Mouse (Mus musculus): ENCODE data around the gene Hhipl2. TPM values are rescaled to one million over a fixed set of nuclear protein-coding genes. Genes with fewer than 3 reads are reported as not detected.
A peak's percentile ranks its signal among the peaks of the same experiment; 100 is the strongest.
"Not testable (repeated sequence)": the region's sequence is repeated elsewhere in the genome, so short reads cannot be mapped to it uniquely, and the experiment has no call there.

The Hhipl2 gene
- 0.11 and 0.79 TPM in 2 replicates for polyA plus RNA-seq (2014; fragmentation: Nextera tagmentation; extraction: Ambion mirVana)

DNA sequence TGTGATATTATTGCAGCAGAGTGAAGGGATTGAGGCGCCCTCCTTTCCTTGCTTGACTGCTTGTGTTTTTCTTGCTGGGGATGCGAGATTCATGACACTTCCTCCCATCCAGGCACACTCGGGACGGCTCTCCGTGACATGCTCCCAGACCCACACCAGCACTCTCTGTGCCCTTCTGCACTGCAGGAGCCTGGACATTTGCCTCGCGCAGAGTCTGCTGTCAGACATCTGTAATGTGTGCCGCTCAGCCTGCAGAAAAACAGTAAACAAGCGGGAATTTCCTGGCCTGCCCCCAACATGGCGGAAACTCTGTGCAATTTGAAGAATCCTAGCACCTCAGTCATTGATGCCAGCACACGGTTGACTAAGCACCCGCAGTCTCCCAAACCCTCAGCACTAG is at the start of gene Hhipl2:
Hhipl2 (plus strand) TSS at position 343 of the 400 bp plus-strand sequence.
- WGBS = 83% methylated on average over 12 of the region's 12 CpGs

DNA sequence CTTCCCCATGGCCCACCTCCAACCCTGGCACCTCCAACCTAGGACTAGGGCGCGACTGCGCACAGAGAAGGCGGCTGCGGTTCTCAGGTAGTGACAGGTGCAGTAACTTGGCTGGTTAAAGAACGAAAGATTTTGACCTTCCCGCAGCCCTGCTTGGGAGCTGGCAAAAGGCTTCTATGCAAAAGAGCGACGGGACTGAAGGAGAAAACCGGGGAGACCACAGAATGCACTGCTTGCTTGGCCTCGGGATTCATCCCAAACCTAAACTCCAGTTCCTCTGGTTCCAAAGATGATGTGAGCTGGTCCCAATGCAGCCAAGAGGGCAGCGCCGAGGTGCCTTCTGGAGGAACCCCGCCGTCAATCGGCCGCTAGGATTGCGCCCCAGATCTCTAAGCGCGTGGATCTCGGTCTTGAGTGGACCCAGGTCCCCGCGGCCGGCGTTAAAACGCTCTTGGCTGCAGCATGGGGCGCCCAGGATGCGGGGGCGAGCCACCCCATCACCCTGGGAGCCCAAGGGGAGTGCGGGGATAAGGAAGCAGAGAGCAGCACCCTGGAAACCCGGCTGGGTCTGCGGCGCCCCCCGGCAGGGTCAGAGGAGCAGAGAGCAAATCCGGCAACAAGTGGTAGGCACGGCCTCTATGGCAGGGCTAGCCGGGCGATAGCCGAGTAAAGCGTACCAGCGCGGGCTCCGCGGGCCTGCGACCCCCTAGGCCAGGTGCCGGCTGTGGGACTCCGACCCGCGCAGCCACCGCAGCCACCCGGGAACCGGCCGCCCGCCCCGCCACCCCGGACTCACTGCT is 49.2 kb upstream of the Hhipl2 start:
- DNase-seq (ENCODE audit: low spot score) (no peak), ATAC-seq (replicated peaks; ENCODE audit: low FRiP score) (peak; percentile 77)
- Histone ChIP-seq H3K4me2 (ENCODE audit: low read depth, low read length, severe bottlenecking) (peak overlapping the region; percentile 84), H3K9ac (ENCODE audit: low read length) (peak overlapping the region; percentile 87), H3K27me3 (ENCODE audit: control insufficient read depth, insufficient read depth, low read length) (no peaks in the 10 kb centered on the region), H3K4me3 (ENCODE audit: low read depth, low read length) (peak overlapping the region; percentile 92), H3K9me3 (ENCODE audit: control insufficient read depth, low read length) (no peaks in the 10 kb centered on the region), H3K4me1 (replicated peaks; ENCODE audit: control insufficient read depth, insufficient read depth, low read length) (peaks cover 9% of the 10 kb centered on the region; the same call in 1 of the 2 replicates), H3K27ac (ENCODE audit: low read depth, low read length) (no peak overlapping the region; the same call in 1 of the 2 replicates), H3K36me3 (ENCODE audit: control insufficient read depth, insufficient read depth, low read length) (no peaks in the 10 kb centered on the region; the same call in 1 of the 2 replicates)
- WGBS = 3% methylated on average over 55 of the region's 56 CpGs

More for the DNA sequence above, at the start of gene Hhipl2:
- Histone ChIP-seq H3K4me1 (replicated peaks; ENCODE audit: control insufficient read depth, insufficient read depth, low read length) (no peaks in the 10 kb centered on the region), H3K36me3 (ENCODE audit: control insufficient read depth, insufficient read depth, low read length) (no peaks in the 10 kb centered on the region), H3K4me3 (ENCODE audit: low read depth, low read length) (no peak within 1 kb of the TSS), H3K9ac (ENCODE audit: low read length) (no peak within 1 kb of the TSS), H3K27ac (ENCODE audit: low read depth, low read length) (no peak within 1 kb of the TSS), H3K4me2 (ENCODE audit: low read depth, low read length, severe bottlenecking) (no peak within 1 kb of the TSS), H3K27me3 (ENCODE audit: control insufficient read depth, insufficient read depth, low read length) (no peaks in the 10 kb centered on the region), H3K9me3 (ENCODE audit: control insufficient read depth, low read length) (no peaks in the 10 kb centered on the region; the same call in 1 of the 2 replicates)
- ATAC-seq (replicated peaks; ENCODE audit: low FRiP score) (no peak), DNase-seq (ENCODE audit: low spot score) (no peak)

DNA sequence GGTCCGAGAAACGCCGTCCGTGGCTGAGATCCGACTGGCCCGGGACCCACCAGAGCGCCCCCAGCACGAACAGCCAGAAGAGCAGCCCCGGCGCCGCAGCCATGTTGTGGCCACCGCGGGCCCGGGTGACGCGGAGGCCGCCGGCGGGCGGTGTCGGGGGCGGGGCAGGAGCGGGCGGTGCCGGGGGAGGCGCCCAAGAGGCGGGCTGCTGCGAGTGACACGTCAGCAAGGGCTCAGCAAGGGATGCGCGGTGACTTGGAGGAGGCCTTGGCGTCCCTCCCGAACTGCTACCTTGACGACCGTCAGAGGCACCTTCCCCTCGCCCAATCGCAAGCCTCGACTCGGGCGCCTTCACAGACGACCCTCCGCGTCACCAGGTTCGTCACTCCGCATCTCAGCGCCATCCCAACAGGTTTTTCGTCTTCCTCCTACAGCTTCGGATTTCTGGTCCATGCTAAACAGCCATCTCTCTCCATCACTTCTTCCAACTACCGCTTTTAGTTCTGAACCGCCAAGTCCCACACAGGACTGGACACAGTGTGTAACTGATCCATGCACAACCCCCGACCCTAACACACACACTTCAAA is 48.5 kb upstream of the Hhipl2 start, which contains the start of gene Mia3:
Mia3 (minus strand) TSS at position 127 of the 588 bp plus-strand sequence.
- WGBS = 0% methylated on average over 51 of the region's 51 CpGs
- H3K9ac ChIP-seq (ENCODE audit: low read length) = peak within 1 kb of the TSS; percentile 87
- H3K4me1 ChIP-seq (replicated peaks; ENCODE audit: control insufficient read depth, insufficient read depth, low read length) = peaks cover 9% of the 10 kb centered on the region; the same call in 1 of the 2 replicates
- peak within 1 kb of the TSS; percentile 84 for H3K4me2 ChIP-seq (ENCODE audit: low read depth, low read length, severe bottlenecking)
- H3K27ac ChIP-seq (ENCODE audit: low read depth, low read length) = no peak within 1 kb of the TSS; the same call in 1 of the 2 replicates
- no peaks in the 10 kb centered on the region for H3K27me3 ChIP-seq (ENCODE audit: control insufficient read depth, insufficient read depth, low read length)
- ATAC-seq (replicated peaks; ENCODE audit: low FRiP score) = peak; percentile 99
- H3K9me3 ChIP-seq (ENCODE audit: control insufficient read depth, low read length) = no peaks in the 10 kb centered on the region; the same call in 1 of the 2 replicates
- DNase-seq (ENCODE audit: low spot score) = peak; percentile 97
- H3K4me3 ChIP-seq (ENCODE audit: low read depth, low read length) = peak within 1 kb of the TSS; percentile 92
- no peaks in the 10 kb centered on the region; the same call in 1 of the 2 replicates for H3K36me3 ChIP-seq (ENCODE audit: control insufficient read depth, insufficient read depth, low read length)

GRCm38 (mm10) chr1:183374728-183375127 is 43.3 kb upstream of the Hhipl2 start:
- Histone ChIP-seq H3K4me2 (ENCODE audit: low read depth, low read length, severe bottlenecking) (no peak overlapping the region), H3K9me3 (ENCODE audit: control insufficient read depth, low read length) (peaks cover 3% of the 10 kb centered on the region; the same call in 1 of the 2 replicates), H3K27me3 (ENCODE audit: control insufficient read depth, insufficient read depth, low read length) (no peaks in the 10 kb centered on the region), H3K27ac (ENCODE audit: low read depth, low read length) (no peak overlapping the region), H3K9ac (ENCODE audit: low read length) (no peak overlapping the region), H3K36me3 (ENCODE audit: control insufficient read depth, insufficient read depth, low read length) (no peaks in the 10 kb centered on the region), H3K4me1 (replicated peaks; ENCODE audit: control insufficient read depth, insufficient read depth, low read length) (no peaks in the 10 kb centered on the region), H3K4me3 (ENCODE audit: low read depth, low read length) (no peak overlapping the region)
- DNase-seq (ENCODE audit: low spot score) = no peak
- no peak for ATAC-seq (replicated peaks; ENCODE audit: low FRiP score)
- WGBS = 77% methylated on average over 5 of the region's 5 CpGs

DNA sequence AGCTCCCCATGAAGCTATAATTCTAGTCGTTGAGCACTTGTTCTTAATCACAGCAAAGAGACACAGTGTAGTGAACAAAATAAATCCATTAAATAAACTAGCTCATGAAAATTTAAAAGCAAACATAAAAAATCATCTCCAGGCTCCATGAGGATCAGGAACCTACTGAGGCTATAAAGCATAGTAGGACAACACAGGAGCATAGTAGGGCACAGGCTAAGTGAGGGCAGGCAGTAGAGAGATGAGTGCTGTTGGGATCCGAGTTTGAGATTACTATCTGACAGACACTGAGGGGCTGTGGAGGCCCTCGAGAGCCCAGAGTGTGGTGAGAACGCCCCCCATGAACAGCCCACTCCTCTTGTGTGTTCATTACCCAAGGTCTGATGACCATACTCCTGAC is 41.0 kb upstream of the Hhipl2 start:
- Histone ChIP-seq H3K27me3 (ENCODE audit: control insufficient read depth, insufficient read depth, low read length) (no peaks in the 10 kb centered on the region), H3K36me3 (ENCODE audit: control insufficient read depth, insufficient read depth, low read length) (no peaks in the 10 kb centered on the region), H3K4me3 (ENCODE audit: low read depth, low read length) (no peak overlapping the region), H3K4me1 (replicated peaks; ENCODE audit: control insufficient read depth, insufficient read depth, low read length) (no peaks in the 10 kb centered on the region), H3K9me3 (ENCODE audit: control insufficient read depth, low read length) (peaks cover 3% of the 10 kb centered on the region; the same call in 1 of the 2 replicates), H3K9ac (ENCODE audit: low read length) (no peak overlapping the region), H3K4me2 (ENCODE audit: low read depth, low read length, severe bottlenecking) (no peak overlapping the region), H3K27ac (ENCODE audit: low read depth, low read length) (no peak overlapping the region)
- ATAC-seq (replicated peaks; ENCODE audit: low FRiP score) = no peak
- no peak for DNase-seq (ENCODE audit: low spot score)
- 76% methylated on average over 4 of the region's 4 CpGs for WGBS

GRCm38 (mm10) chr1:183378321-183378941 is 39.6 kb upstream of the Hhipl2 start:
- 87% methylated on average over 10 of the region's 10 CpGs for WGBS
- Histone ChIP-seq H3K4me2 (ENCODE audit: low read depth, low read length, severe bottlenecking) (no peak overlapping the region), H3K4me3 (ENCODE audit: low read depth, low read length) (no peak overlapping the region), H3K27ac (ENCODE audit: low read depth, low read length) (no peak overlapping the region), H3K4me1 (replicated peaks; ENCODE audit: control insufficient read depth, insufficient read depth, low read length) (no peaks in the 10 kb centered on the region), H3K9ac (ENCODE audit: low read length) (no peak overlapping the region), H3K9me3 (ENCODE audit: control insufficient read depth, low read length) (peaks cover 3% of the 10 kb centered on the region; the same call in 1 of the 2 replicates), H3K36me3 (ENCODE audit: control insufficient read depth, insufficient read depth, low read length) (no peaks in the 10 kb centered on the region), H3K27me3 (ENCODE audit: control insufficient read depth, insufficient read depth, low read length) (no peaks in the 10 kb centered on the region)
- DNase-seq (ENCODE audit: low spot score) (no peak), ATAC-seq (replicated peaks; ENCODE audit: low FRiP score) (no peak)

DNA sequence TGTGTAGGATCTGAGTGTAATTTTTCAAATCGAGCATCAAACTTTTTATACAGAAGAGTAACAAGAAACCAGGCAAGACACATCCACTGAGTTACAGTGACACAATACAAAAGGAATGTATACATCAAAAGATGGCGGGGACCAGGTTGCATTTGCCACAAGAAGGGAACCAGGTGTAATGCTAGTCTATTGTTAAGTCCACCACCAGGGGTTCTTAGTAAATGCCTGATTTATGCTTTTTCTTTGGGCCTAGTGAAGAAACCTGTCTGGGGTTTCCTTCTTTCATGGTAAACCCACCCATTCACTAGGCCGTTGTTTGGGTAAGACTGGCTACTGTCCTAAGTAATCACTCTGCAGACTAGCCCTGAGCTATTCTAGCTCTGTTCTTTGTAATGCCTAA is 38.6 kb upstream of the Hhipl2 start:
- 82% methylated on average over 3 of the region's 3 CpGs for WGBS
- H3K4me3 ChIP-seq (ENCODE audit: low read depth, low read length); H3K36me3 ChIP-seq (ENCODE audit: control insufficient read depth, insufficient read depth, low read length); H3K4me2 ChIP-seq (ENCODE audit: low read depth, low read length, severe bottlenecking); H3K9ac ChIP-seq (ENCODE audit: low read length); H3K27me3 ChIP-seq (ENCODE audit: control insufficient read depth, insufficient read depth, low read length); DNase-seq (ENCODE audit: low spot score); ATAC-seq (replicated peaks; ENCODE audit: low FRiP score); H3K4me1 ChIP-seq (replicated peaks; ENCODE audit: control insufficient read depth, insufficient read depth, low read length); H3K27ac ChIP-seq (ENCODE audit: low read depth, low read length); H3K9me3 ChIP-seq (ENCODE audit: control insufficient read depth, low read length): not testable (repeated sequence)

- Histone ChIP-seq H3K4me3 (ENCODE audit: low read depth, low read length) (no peak overlapping the region), H3K9ac (ENCODE audit: low read length) (no peak overlapping the region), H3K4me1 (replicated peaks; ENCODE audit: control insufficient read depth, insufficient read depth, low read length) (no peaks in the 10 kb centered on the region), H3K36me3 (ENCODE audit: control insufficient read depth, insufficient read depth, low read length) (no peaks in the 10 kb centered on the region), H3K4me2 (ENCODE audit: low read depth, low read length, severe bottlenecking) (no peak overlapping the region), H3K27me3 (ENCODE audit: control insufficient read depth, insufficient read depth, low read length) (no peaks in the 10 kb centered on the region; the same call in 1 of the 2 replicates), H3K27ac (ENCODE audit: low read depth, low read length) (no peak overlapping the region), H3K9me3 (ENCODE audit: control insufficient read depth, low read length) (no peaks in the 10 kb centered on the region)
- DNase-seq (ENCODE audit: low spot score) (no peak), ATAC-seq (replicated peaks; ENCODE audit: low FRiP score) (no peak)
- WGBS = 87% methylated on average over 5 of the region's 5 CpGs
Measured at GRCm38 (mm10) chr1:183381816-183382215, 36.2 kb upstream of the Hhipl2 start.

All from forebrain, embryonic 11.5 days (tissue).